Mouse (Mus musculus) MEL (cell line): ENCODE data around the gene Pacsin2. TPM values are rescaled to one million over a fixed set of nuclear protein-coding genes. Genes with fewer than 3 reads are reported as not detected.
A peak's percentile ranks its signal among the peaks of the same experiment; 100 is the strongest.

Experiments
- DNase-seq: peaks from one replicate; pipeline ENCODE4 v3.0.0; 2011; ENCODE audit warnings: low read depth, low spot score
- H3K27ac ChIP-seq: 2 replicates; pipeline ENCODE4 v1.5.1; 2012; ENCODE audit warnings: low read depth, mild to moderate bottlenecking, control low read depth, low read length, moderate library complexity; ENCODE audit not compliant: control insufficient read depth
- H3K27me3 ChIP-seq, 2 experiments: fragments of 150-350 bp in 1 of 2; sonication (generic) in 1 of 2; 2 replicates each; pipeline ENCODE4 v1.6.1; 2012; ENCODE audit warnings: low read length in 2 of 2, mild to moderate bottlenecking in 2 of 2, improper control_type of control experiment in 1 of 2, moderate library complexity in 1 of 2; ENCODE audit not compliant: insufficient read depth in 2 of 2, control insufficient read depth in 1 of 2
- H3K36me3 ChIP-seq, 2 experiments: 2 replicates each; pipeline ENCODE4 v1.6.1; 2012 to 2014; ENCODE audit warnings: low read length in 2 of 2, improper control_type of control experiment in 1 of 2, inconsistent platforms in 1 of 2, mild to moderate bottlenecking in 1 of 2; ENCODE audit not compliant: insufficient read depth in 2 of 2, control insufficient read depth in 1 of 2
- H3K4me1 ChIP-seq, 2 experiments: fragments of 150-350 bp in 1 of 2; sonication (generic) in 1 of 2; 2 replicates each; pipeline ENCODE4 v1.6.1; 2012; ENCODE audit warnings: low read length in 2 of 2, improper control_type of control experiment in 1 of 2, mild to moderate bottlenecking in 1 of 2; ENCODE audit not compliant: insufficient read depth in 2 of 2, control insufficient read depth in 1 of 2
- H3K4me3 ChIP-seq, 2 experiments: fragments of 150-350 bp in 1 of 2; sonication (generic) in 1 of 2; 2 replicates each; pipeline ENCODE4 v1.5.1; 2012; ENCODE audit warnings: low read depth in 2 of 2, low read length in 2 of 2, mild to moderate bottlenecking in 2 of 2, moderate library complexity in 2 of 2, control low read depth in 1 of 2, improper control_type of control experiment in 1 of 2; ENCODE audit not compliant: control insufficient read depth in 1 of 2, insufficient read depth in 1 of 2
- H3K79me2 ChIP-seq: 2 replicates; pipeline ENCODE4 v1.6.1; 2012; ENCODE audit warnings: mild to moderate bottlenecking, low read length, moderate library complexity; ENCODE audit not compliant: control insufficient read depth, poor library complexity, insufficient read depth
- H3K9ac ChIP-seq: 2 replicates; pipeline ENCODE4 v1.6.1; 2012; ENCODE audit warnings: low read depth, mild to moderate bottlenecking, control low read depth, low read length, moderate library complexity; ENCODE audit not compliant: control insufficient read depth, poor library complexity, severe bottlenecking
- H3K9me3 ChIP-seq: fragments of 150-350 bp; sonication (generic); replicated peaks from 2 replicates; pipeline ENCODE4 v1.6.1; 2012; ENCODE audit warnings: mild to moderate bottlenecking, low read length, improper control_type of control experiment, moderate library complexity; ENCODE audit not compliant: insufficient read depth
- CHD1 ChIP-seq: IDR thresholded peaks from 2 replicates; pipeline ENCODE4 v1.6.1; 2012; ENCODE audit warnings: low read depth, mild to moderate bottlenecking, inconsistent platforms, low read length, improper control_type of control experiment
- CHD2 ChIP-seq: IDR thresholded peaks from 2 replicates; pipeline ENCODE4 v1.6.1; 2011; ENCODE audit warnings: low read length, improper control_type of control experiment
- CTCF ChIP-seq, 3 experiments: IDR thresholded peaks in 2 of 3; conservative IDR thresholded peaks in 1 of 3; 2 replicates each; pipeline ENCODE4 v1.5.1; 2011 to 2012; ENCODE audit warnings: low read length in 3 of 3, low read depth in 2 of 3, mild to moderate bottlenecking in 2 of 3, improper control_type of control experiment in 1 of 3, inconsistent platforms in 1 of 3, mixed read lengths in 1 of 3, moderate library complexity in 1 of 3; ENCODE audit not compliant: control insufficient read depth in 1 of 3, insufficient read depth in 1 of 3, poor library complexity in 1 of 3, severe bottlenecking in 1 of 3
- EP300 ChIP-seq, 2 experiments: IDR thresholded peaks; 2 replicates each; pipeline ENCODE4 v1.6.1; 2011; ENCODE audit warnings: improper control_type of control experiment in 2 of 2, low read length in 2 of 2, low read depth in 1 of 2, mild to moderate bottlenecking in 1 of 2
- HCFC1 ChIP-seq: IDR thresholded peaks from 2 replicates; pipeline ENCODE4 v1.6.1; 2012; ENCODE audit warnings: low read depth, mild to moderate bottlenecking, inconsistent platforms, low read length, improper control_type of control experiment, moderate library complexity
- JUND ChIP-seq: IDR thresholded peaks from 2 replicates; pipeline ENCODE4 v1.6.1; 2011; ENCODE audit warnings: low read depth, mild to moderate bottlenecking, improper control_type of control experiment, low read length
- MAFK ChIP-seq: IDR thresholded peaks from 2 replicates; pipeline ENCODE4 v1.6.1; 2011; ENCODE audit warnings: low read depth, mild to moderate bottlenecking, low read length, improper control_type of control experiment, borderline replicate concordance
- MAZ ChIP-seq: IDR thresholded peaks from 2 replicates; pipeline ENCODE4 v1.6.1; 2012; ENCODE audit warnings: low read depth, mild to moderate bottlenecking, inconsistent platforms, low read length, improper control_type of control experiment
- MYC ChIP-seq: IDR thresholded peaks from 2 replicates; pipeline ENCODE4 v1.6.1; 2011; ENCODE audit warnings: low read depth, mild to moderate bottlenecking, low read length, improper control_type of control experiment, moderate library complexity
- NRF1 ChIP-seq: IDR thresholded peaks from 2 replicates; pipeline ENCODE4 v1.6.1; 2014; ENCODE audit warnings: low read depth, mild to moderate bottlenecking, inconsistent platforms, low read length, improper control_type of control experiment, moderate library complexity; ENCODE audit not compliant: poor library complexity, insufficient read depth, severe bottlenecking
- POLR2A ChIP-seq, 2 experiments: IDR thresholded peaks; 2 replicates each; pipeline ENCODE4 v1.6.1; 2011 to 2012; ENCODE audit warnings: low read length in 2 of 2, mild to moderate bottlenecking in 2 of 2, control low read depth in 1 of 2, improper control_type of control experiment in 1 of 2, low read depth in 1 of 2, moderate library complexity in 1 of 2; ENCODE audit not compliant: control insufficient read depth in 1 of 2, insufficient read depth in 1 of 2, poor library complexity in 1 of 2
- POLR2AphosphoS5 ChIP-seq: IDR thresholded peaks from 2 replicates; pipeline ENCODE4 v1.6.1; 2012; ENCODE audit warnings: low read depth, borderline replicate concordance, mild to moderate bottlenecking, inconsistent platforms, low read length, moderate library complexity, mixed read lengths
- SMC3 ChIP-seq: IDR thresholded peaks from 2 replicates; pipeline ENCODE4 v1.6.1; 2011; ENCODE audit warnings: low read depth, low read length, improper control_type of control experiment
- TAL1 ChIP-seq: IDR thresholded peaks from 2 replicates; pipeline ENCODE4 v1.6.1; 2012; ENCODE audit warnings: mild to moderate bottlenecking, inconsistent platforms, low read length, moderate library complexity, mixed read lengths
- TBP ChIP-seq: IDR thresholded peaks from 2 replicates; pipeline ENCODE4 v1.8.0; 2011; ENCODE audit warnings: low read depth, low read length, improper control_type of control experiment
- TCF12 ChIP-seq: IDR thresholded peaks from 2 replicates; pipeline ENCODE4 v1.6.1; 2014; ENCODE audit warnings: low read depth, mild to moderate bottlenecking, inconsistent platforms, low read length, improper control_type of control experiment, moderate library complexity
- UBTF ChIP-seq: IDR thresholded peaks from 2 replicates; pipeline ENCODE4 v1.6.1; 2012; ENCODE audit warnings: low read depth, mild to moderate bottlenecking, inconsistent platforms, low read length, improper control_type of control experiment, moderate library complexity, borderline replicate concordance; ENCODE audit not compliant: insufficient read depth
- USF2 ChIP-seq, 2 experiments: IDR thresholded peaks; 2 replicates each; pipeline ENCODE4 v1.6.1; 2011 to 2012; ENCODE audit warnings: improper control_type of control experiment in 2 of 2, low read length in 2 of 2, borderline replicate concordance in 1 of 2, inconsistent platforms in 1 of 2, low read depth in 1 of 2, mild to moderate bottlenecking in 1 of 2; ENCODE audit not compliant: insufficient read depth in 1 of 2
- ZC3H11A ChIP-seq: IDR thresholded peaks from 2 replicates; pipeline ENCODE4 v1.6.1; 2012; ENCODE audit warnings: low read depth, mild to moderate bottlenecking, inconsistent platforms, low read length, improper control_type of control experiment
- ZMIZ1 ChIP-seq: IDR thresholded peaks from 2 replicates; pipeline ENCODE4 v1.6.1; 2012; ENCODE audit warnings: low read depth, mild to moderate bottlenecking, inconsistent platforms, low read length, improper control_type of control experiment, moderate library complexity
- ZNF384 ChIP-seq: IDR thresholded peaks from 2 replicates; pipeline ENCODE4 v1.6.1; 2012; ENCODE audit warnings: low read depth, mild to moderate bottlenecking, inconsistent platforms, low read length, improper control_type of control experiment
- polyA plus RNA-seq, 2 experiments: library from polyadenylated mRNA; stranded (reverse) in 1 of 2; unstranded in 1 of 2; fragments of >175 nt in 1 of 2; fragments of >200 nt in 1 of 2; gene quantifications; 2 replicates each; pipeline versions ENCODE4 v1.2.1 to v1.2.4; 2012; ENCODE audit warnings: low replicate concordance in 2 of 2, low read depth in 1 of 2; ENCODE audit not compliant: insufficient read length in 2 of 2, insufficient read depth in 1 of 2, missing spikeins in 1 of 2
- total RNA-seq: library from RNA; depleted of rRNA; stranded (reverse); fragments of 300-350 nt; gene quantifications from 2 replicates; pipeline ENCODE4 v1.2.3, GENCODE M21; 2012

Gene Pacsin2
- total and polyA plus RNA-seq, 3 experiments = 58.7 to 425 (median 103) TPM

DNA sequence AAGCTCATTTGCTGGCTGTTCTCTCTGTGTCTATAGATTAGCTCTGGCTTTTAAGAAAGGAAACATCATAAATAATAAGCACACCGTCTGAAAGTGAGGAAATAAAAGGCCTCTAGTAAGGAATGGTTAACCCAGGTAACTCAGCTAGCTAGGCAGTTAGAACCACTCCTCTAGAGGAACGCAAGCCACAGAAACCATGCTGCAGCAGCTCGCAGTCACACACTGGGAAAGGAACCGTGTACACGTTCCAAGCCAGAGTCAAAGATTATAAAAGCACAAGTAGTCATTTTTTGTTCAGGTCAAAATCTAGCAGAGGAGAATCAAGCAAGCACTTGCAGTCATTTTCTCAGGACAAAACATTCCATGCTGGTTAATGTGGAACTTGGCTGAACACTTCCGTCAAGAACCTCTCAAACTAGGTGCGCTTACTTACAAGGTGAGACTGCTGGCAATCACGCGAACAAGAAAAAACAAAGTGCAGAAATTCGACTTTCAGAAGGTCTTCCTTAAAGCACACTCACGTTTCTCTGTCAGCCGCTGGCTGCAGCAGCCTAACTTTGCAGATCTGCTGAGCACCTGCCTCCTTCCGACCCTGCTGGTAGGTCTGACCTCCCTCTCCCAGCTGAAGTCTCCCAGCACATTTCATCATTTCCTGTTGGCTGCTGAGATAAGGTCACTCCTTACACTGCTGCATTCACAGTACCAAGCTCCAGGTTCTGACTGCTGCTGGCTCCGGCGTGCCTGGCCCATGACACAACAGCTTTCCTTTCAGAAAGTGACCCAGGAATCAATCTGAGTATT, 32.0 kb downstream of the Pacsin2 start (continued):
- TF ChIP-seq USF2 (IDR thresholded peaks at IDR 0.05; ENCODE audit: borderline replicate concordance in 1 of 2, insufficient read depth in 1 of 2, low read depth in 1 of 2, low read length in 2 of 2) (no peak), TAL1 (peak; percentile 62), HCFC1 (peak; percentile 51; the same call in 1 of the 2 replicates)

DNA sequence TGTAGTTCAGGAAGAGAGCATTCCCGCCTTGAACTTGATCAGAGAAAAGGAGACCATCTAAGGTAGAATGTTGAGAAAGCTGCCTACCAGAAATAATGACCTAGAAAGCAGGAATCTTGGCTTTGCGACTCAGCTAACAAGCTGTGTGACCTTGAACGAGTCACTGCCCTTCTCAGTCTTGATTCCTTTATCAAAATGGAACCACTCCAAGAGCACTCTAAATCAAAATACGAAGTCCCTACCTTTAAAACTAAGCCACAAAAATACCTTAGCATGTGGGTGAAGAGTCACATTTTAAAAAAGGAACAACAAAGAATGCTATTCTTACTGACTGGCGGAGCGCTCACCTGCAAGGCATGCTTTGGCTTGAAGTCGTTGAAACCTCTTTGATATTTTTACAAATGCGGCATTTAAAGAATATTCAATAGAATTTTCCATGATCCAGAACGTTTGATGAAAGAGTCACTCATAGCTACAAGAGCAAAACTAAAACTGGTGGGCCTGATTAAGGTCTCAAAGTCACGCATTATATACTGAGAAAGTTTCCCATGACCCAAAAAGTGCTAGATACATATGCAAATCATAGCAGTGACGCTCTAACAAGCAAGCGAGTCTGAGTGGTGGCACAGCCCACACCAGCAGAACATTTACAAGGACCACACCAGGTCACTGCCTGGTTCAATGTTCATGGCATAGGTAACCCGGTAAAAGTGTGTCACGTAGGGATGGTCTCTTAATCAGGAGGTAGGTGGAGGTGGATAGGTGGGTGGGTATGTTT, 33.2 kb downstream of the Pacsin2 start:
- Histone ChIP-seq H3K4me1 (peaks cover 48 to 54% of the 10 kb centered on the region in 2 experiments), H3K27ac (peak overlapping the region; percentile 87; the same call in 1 of the 2 replicates), H3K9ac (peak overlapping the region; percentile 74; the same call in 1 of the 2 replicates), H3K79me2 (peaks cover 57% of the 10 kb centered on the region), H3K4me3 (peak overlapping the region in 1 of 2 experiments; percentile 96; a peak in 1 of 4 replicates), H3K36me3 (peaks cover 0 to 63% of the 10 kb centered on the region in 2 experiments), H3K27me3 (no peaks in the 10 kb centered on the region), H3K9me3 (no peaks in the 10 kb centered on the region)
- no peak for DNase-seq
- no peak for TF ChIP-seq POLR2AphosphoS5
- no peak for TF ChIP-seq CHD1
- TF ChIP-seq HCFC1 = no peak
- no peak for TF ChIP-seq TBP
- no peak for TF ChIP-seq POLR2A (IDR thresholded peaks at IDR 0.05; ENCODE audit: control insufficient read depth in 1 of 2, insufficient read depth in 1 of 2, low read depth in 1 of 2, low read length in 2 of 2, poor library complexity in 1 of 2)
- no peak for TF ChIP-seq UBTF
- no peak for TF ChIP-seq SMC3
- TF ChIP-seq ZC3H11A = no peak
- no peak for TF ChIP-seq MAFK
- no peak for TF ChIP-seq ZMIZ1
- TF ChIP-seq USF2 (IDR thresholded peaks at IDR 0.05; ENCODE audit: borderline replicate concordance in 1 of 2, insufficient read depth in 1 of 2, low read depth in 1 of 2, low read length in 2 of 2) = no peak
- no peak for TF ChIP-seq MYC
- no peak for TF ChIP-seq TCF12
- TF ChIP-seq CHD2 = no peak
- TF ChIP-seq CTCF (IDR thresholded peaks at IDR 0.05 in 2 of 3, conservative IDR thresholded peaks at IDR 0.05 in 1 of 3; ENCODE audit: control insufficient read depth in 1 of 3, insufficient read depth in 1 of 3, low read depth in 2 of 3, low read length in 3 of 3, poor library complexity in 1 of 3, severe bottlenecking in 1 of 3) = no peak
- no peak for TF ChIP-seq ZNF384
- no peak for TF ChIP-seq MAZ
- TF ChIP-seq JUND = no peak
- TF ChIP-seq NRF1 = no peak
- TF ChIP-seq EP300 (IDR thresholded peaks at IDR 0.05; ENCODE audit: low read depth in 1 of 2, low read length in 2 of 2) = no peak
- TF ChIP-seq, all 39 proteins: peak for 0
